Mouse (Mus musculus): ENCODE results near the gene Dph1. TPM values are rescaled to one million over a fixed set of nuclear protein-coding genes. Genes with fewer than 3 reads are reported as not detected.

Gene Dph1
- polyA plus RNA-seq, 2 experiments, result 25.5 to 30.0 TPM

GRCm38 (mm10) chr11:75230272-75230760 lies 39.3 kb upstream of the Dph1 start:
- no peak overlapping the region for H3K4me2 ChIP-seq (replicated peaks; ENCODE audit: low read depth, low read length, severe bottlenecking)
- no peak for TF ChIP-seq POLR2A (IDR thresholded peaks at IDR 0.05; ENCODE audit: borderline replicate concordance, extremely low read depth, insufficient read depth, insufficient read length)
- ATAC-seq (ENCODE audit: low FRiP score, low read depth) (no peak), DNase-seq (ENCODE audit: low spot score) (no peak)
- H3K36me3 ChIP-seq (ENCODE audit: control insufficient read depth, insufficient read depth, low read length), result no peaks in the 10 kb centered on the region
- H3K4me1 ChIP-seq (ENCODE audit: control insufficient read depth, insufficient read depth, low read length), result peaks cover 21% of the 10 kb centered on the region
- WGBS, result 96% methylated on average over 6 of the region's 6 CpGs
- H3K27ac ChIP-seq (replicated peaks; ENCODE audit: low read depth, low read length), result no peak overlapping the region
- H3K9me3 ChIP-seq (ENCODE audit: control insufficient read depth, low read length), result no peaks in the 10 kb centered on the region
- H3K27me3 ChIP-seq (ENCODE audit: control insufficient read depth, insufficient read depth, low read length), result no peaks in the 10 kb centered on the region; the same call in 1 of the 2 replicates
- H3K4me3 ChIP-seq (replicated peaks; ENCODE audit: low read length), result no peak overlapping the region
- H3K9ac ChIP-seq (ENCODE audit: low read depth, low read length, severe bottlenecking), result no peak overlapping the region

- H3K27ac ChIP-seq (replicated peaks; ENCODE audit: low read depth, low read length), result no peak overlapping the region
- no peak overlapping the region for H3K4me3 ChIP-seq (replicated peaks; ENCODE audit: low read length)
- DNase-seq (ENCODE audit: low spot score) (no peak), ATAC-seq (ENCODE audit: low FRiP score, low read depth) (no peak)
- peaks cover 17% of the 10 kb centered on the region for H3K4me1 ChIP-seq (ENCODE audit: control insufficient read depth, insufficient read depth, low read length)
- no peaks in the 10 kb centered on the region for H3K36me3 ChIP-seq (ENCODE audit: control insufficient read depth, insufficient read depth, low read length)
- no peak overlapping the region for H3K9ac ChIP-seq (ENCODE audit: low read depth, low read length, severe bottlenecking)
- TF ChIP-seq POLR2A (IDR thresholded peaks at IDR 0.05; ENCODE audit: borderline replicate concordance, extremely low read depth, insufficient read depth, insufficient read length), result no peak
- no peaks in the 10 kb centered on the region for H3K9me3 ChIP-seq (ENCODE audit: control insufficient read depth, low read length)
- no peaks in the 10 kb centered on the region for H3K27me3 ChIP-seq (ENCODE audit: control insufficient read depth, insufficient read depth, low read length)
- WGBS, result 70% methylated on average over 6 of the region's 6 CpGs
- H3K4me2 ChIP-seq (replicated peaks; ENCODE audit: low read depth, low read length, severe bottlenecking), result no peak overlapping the region
These were observed 38.2 kb upstream of the Dph1 start for GRCm38 (mm10) chr11:75229289-75229688.

- no peak overlapping the region for H3K27ac ChIP-seq (replicated peaks; ENCODE audit: low read depth, low read length)
These were observed 36.6 kb upstream of the Dph1 start for GRCm38 (mm10) chr11:75227632-75228031.

GRCm38 (mm10) chr11:75224835-75225234 lies 33.8 kb upstream of the Dph1 start:
- no peaks in the 10 kb centered on the region for H3K4me1 ChIP-seq (ENCODE audit: control insufficient read depth, insufficient read depth, low read length)
- WGBS, result 85% methylated on average over 4 of the region's 4 CpGs
- no peak overlapping the region for H3K4me3 ChIP-seq (replicated peaks; ENCODE audit: low read length)
- no peaks in the 10 kb centered on the region for H3K36me3 ChIP-seq (ENCODE audit: control insufficient read depth, insufficient read depth, low read length)
- H3K9ac ChIP-seq (ENCODE audit: low read depth, low read length, severe bottlenecking), result no peak overlapping the region
- no peaks in the 10 kb centered on the region for H3K27me3 ChIP-seq (ENCODE audit: control insufficient read depth, insufficient read depth, low read length)
- H3K27ac ChIP-seq (replicated peaks; ENCODE audit: low read depth, low read length), result no peak overlapping the region
- ATAC-seq (ENCODE audit: low FRiP score, low read depth) (no peak), DNase-seq (ENCODE audit: low spot score) (no peak)
- H3K9me3 ChIP-seq (ENCODE audit: control insufficient read depth, low read length), result no peaks in the 10 kb centered on the region
- no peak overlapping the region for H3K4me2 ChIP-seq (replicated peaks; ENCODE audit: low read depth, low read length, severe bottlenecking)
- no peak for TF ChIP-seq POLR2A (IDR thresholded peaks at IDR 0.05; ENCODE audit: borderline replicate concordance, extremely low read depth, insufficient read depth, insufficient read length)

More at GRCm38 (mm10) chr11:75227632-75228031, 36.6 kb upstream of the Dph1 start:
- no peaks in the 10 kb centered on the region for H3K9me3 ChIP-seq (ENCODE audit: control insufficient read depth, low read length)
- 28% methylated on average over 3 of the region's 3 CpGs for WGBS
- H3K27me3 ChIP-seq (ENCODE audit: control insufficient read depth, insufficient read depth, low read length), result no peaks in the 10 kb centered on the region
- H3K4me2 ChIP-seq (replicated peaks; ENCODE audit: low read depth, low read length, severe bottlenecking), result no peak overlapping the region
- H3K9ac ChIP-seq (ENCODE audit: low read depth, low read length, severe bottlenecking), result no peak overlapping the region
- H3K36me3 ChIP-seq (ENCODE audit: control insufficient read depth, insufficient read depth, low read length), result no peaks in the 10 kb centered on the region
- H3K4me3 ChIP-seq (replicated peaks; ENCODE audit: low read length), result no peak overlapping the region
- no peak for ATAC-seq (ENCODE audit: low FRiP score, low read depth)
- no peak for TF ChIP-seq POLR2A (IDR thresholded peaks at IDR 0.05; ENCODE audit: borderline replicate concordance, extremely low read depth, insufficient read depth, insufficient read length)
- H3K4me1 ChIP-seq (ENCODE audit: control insufficient read depth, insufficient read depth, low read length), result peaks cover 12% of the 10 kb centered on the region
- DNase-seq (ENCODE audit: low spot score), result no peak

- Histone ChIP-seq H3K27me3 (ENCODE audit: control insufficient read depth, insufficient read depth, low read length) (no peaks in the 10 kb centered on the region), H3K4me2 (replicated peaks; ENCODE audit: low read depth, low read length, severe bottlenecking) (no peak overlapping the region), H3K9ac (ENCODE audit: low read depth, low read length, severe bottlenecking) (no peak overlapping the region), H3K27ac (replicated peaks; ENCODE audit: low read depth, low read length) (no peak overlapping the region), H3K36me3 (ENCODE audit: control insufficient read depth, insufficient read depth, low read length) (no peaks in the 10 kb centered on the region), H3K4me1 (ENCODE audit: control insufficient read depth, insufficient read depth, low read length) (no peaks in the 10 kb centered on the region), H3K9me3 (ENCODE audit: control insufficient read depth, low read length) (no peaks in the 10 kb centered on the region), H3K4me3 (replicated peaks; ENCODE audit: low read length) (no peak overlapping the region)
- ATAC-seq (ENCODE audit: low FRiP score, low read depth) (no peak), DNase-seq (ENCODE audit: low spot score) (no peak)
- no peak for TF ChIP-seq POLR2A (IDR thresholded peaks at IDR 0.05; ENCODE audit: borderline replicate concordance, extremely low read depth, insufficient read depth, insufficient read length)
- 65% methylated on average over 12 of the region's 12 CpGs for WGBS
These were observed 33.0 kb upstream of the Dph1 start for GRCm38 (mm10) chr11:75224062-75224461.
